Mouse (Mus musculus): ENCODE data around the gene Nlrp9c.
A peak's percentile ranks its signal among the peaks of the same experiment; 100 is the strongest.
"Not testable (repeated sequence)": the region's sequence is repeated elsewhere in the genome, so short reads cannot be mapped to it uniquely, and the experiment has no call there.

The Nlrp9c gene

GRCm38 (mm10) chr7:26403600-26403999 lies at the start of gene Nlrp9c:
Gene Nlrp9c, minus strand, starts transcription at chr7:26403700.
- not testable (repeated sequence) for DNase-seq

GRCm38 (mm10) chr7:26434813-26435212 lies 31.3 kb upstream of the Nlrp9c start, which contains the start of gene Nlrp4a:
Gene Nlrp4a, plus strand, starts transcription at chr7:26435113.
- DNase-seq: no peak

GRCm38 (mm10) chr7:26391811-26392210 lies 11.7 kb downstream of the Nlrp9c start:
- not testable (repeated sequence) for DNase-seq

GRCm38 (mm10) chr7:26391137-26391536 lies 12.4 kb downstream of the Nlrp9c start:
- DNase-seq: not testable (repeated sequence)

GRCm38 (mm10) chr7:26386691-26387090 lies 16.8 kb downstream of the Nlrp9c start:
- DNase-seq: not testable (repeated sequence)

GRCm38 (mm10) chr7:26380807-26381206 lies 22.7 kb downstream of the Nlrp9c start:
- no peak for DNase-seq

GRCm38 (mm10) chr7:26373221-26373620 lies 30.3 kb downstream of the Nlrp9c start:
- DNase-seq: not testable (repeated sequence)

GRCm38 (mm10) chr7:26356719-26357118 lies 46.8 kb downstream of the Nlrp9c start:
- DNase-seq: not testable (repeated sequence)

- DNase-seq: not testable (repeated sequence)
Observed at GRCm38 (mm10) chr7:26352258-26352657, 51.2 kb downstream of the Nlrp9c start.

- DNase-seq: not testable (repeated sequence)
Observed at GRCm38 (mm10) chr7:26350177-26350576, 53.3 kb downstream of the Nlrp9c start.

GRCm38 (mm10) chr7:26320361-26320760 lies 83.1 kb downstream of the Nlrp9c start:
- peak; percentile 5 to 56 for DNase-seq

- DNase-seq: not testable (repeated sequence)
Observed at GRCm38 (mm10) chr7:26315809-26316208, 87.7 kb downstream of the Nlrp9c start.

- DNase-seq: not testable (repeated sequence)
Observed at GRCm38 (mm10) chr7:26315194-26315593, 88.3 kb downstream of the Nlrp9c start.

- DNase-seq: peak in 1 of 2 experiments; percentile 1
Observed at GRCm38 (mm10) chr7:26311786-26312185, 91.7 kb downstream of the Nlrp9c start.

- DNase-seq: peak; percentile 6
Observed at GRCm38 (mm10) chr7:26306926-26307325, 96.6 kb downstream of the Nlrp9c start, which contains the start of gene Cyp2a4. Gene Cyp2a4, plus strand, starts transcription at chr7:26307169.

- DNase-seq: not testable (repeated sequence)
Observed at GRCm38 (mm10) chr7:26303429-26304166, 99.9 kb downstream of the Nlrp9c start.

All from kidney, postnatal 36 days (tissue).